Mouse (Mus musculus): ENCODE measurements at regions not wholly inside any gene's neighbourhood (a gene's known extent, or its start where the extent isn't known, plus 50 kb on each side); places are given as distances from the start of the nearest gene placed in this dataset.

- TF ChIP-seq CTCF (IDR thresholded peaks at IDR 0.05; ENCODE audit: low read depth, low read length) (no peak), POLR2A (IDR thresholded peaks at IDR 0.05; ENCODE audit: insufficient read depth, low read length) (no peak), EP300 (IDR thresholded peaks at IDR 0.05; ENCODE audit: insufficient read depth, low read depth, low read length) (no peak)
Observed at GRCm38 (mm10) chr15:97606630-97607381, 98.8 kb downstream of the Rpap3 start.

Measured in ES-Bruce4 (cell line).